Mouse (Mus musculus) layer of hippocampus, adult 11-12 months (tissue): Measurements from ENCODE around the gene Rassf2.

Experiments
- DNase-seq: peaks from one replicate; pipeline ENCODE4 v3.0.0; 2022; ENCODE audit warnings: low spot score

Gene Rassf2

DNA sequence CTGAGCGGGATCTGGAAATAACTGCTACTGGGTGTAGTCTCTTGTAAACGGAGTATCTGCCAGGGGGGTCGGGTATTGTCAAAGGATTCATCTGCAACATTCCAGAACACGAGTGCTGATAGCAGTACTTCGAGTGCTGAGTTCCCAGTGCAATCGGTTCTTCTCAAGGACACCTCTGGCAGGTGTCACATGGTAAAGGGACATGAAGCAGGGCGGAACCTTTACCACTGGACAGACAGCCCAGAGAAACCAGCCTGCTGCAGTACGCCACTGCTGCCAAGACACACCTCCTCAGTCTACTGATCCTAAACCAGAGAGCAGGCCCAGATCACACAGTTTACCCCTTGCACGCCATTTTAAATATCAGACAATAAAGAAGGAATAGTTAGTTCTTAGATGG is 75.2 kb downstream of the Rassf2 start:
- no peak for DNase-seq

DNA sequence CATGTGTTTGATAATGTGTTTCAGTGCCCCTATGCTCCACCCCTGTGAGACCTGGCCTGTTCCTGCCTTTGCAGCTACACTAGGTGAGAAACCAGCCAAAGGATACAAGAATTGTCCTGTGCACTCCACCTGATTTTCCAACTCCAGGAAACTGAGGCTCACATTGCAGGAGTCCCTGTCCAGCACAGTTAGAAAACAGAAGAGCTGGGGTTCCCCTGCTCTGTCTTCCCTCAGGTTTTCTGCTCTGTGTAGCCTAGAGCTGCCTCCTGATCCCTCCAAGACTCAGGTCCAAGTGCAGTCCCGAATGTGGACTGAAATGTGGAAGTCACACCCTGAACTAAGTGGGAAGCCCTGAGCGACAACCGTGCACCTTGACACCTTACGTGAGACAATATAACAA is 76.3 kb downstream of the Rassf2 start:
- no peak for DNase-seq

DNA sequence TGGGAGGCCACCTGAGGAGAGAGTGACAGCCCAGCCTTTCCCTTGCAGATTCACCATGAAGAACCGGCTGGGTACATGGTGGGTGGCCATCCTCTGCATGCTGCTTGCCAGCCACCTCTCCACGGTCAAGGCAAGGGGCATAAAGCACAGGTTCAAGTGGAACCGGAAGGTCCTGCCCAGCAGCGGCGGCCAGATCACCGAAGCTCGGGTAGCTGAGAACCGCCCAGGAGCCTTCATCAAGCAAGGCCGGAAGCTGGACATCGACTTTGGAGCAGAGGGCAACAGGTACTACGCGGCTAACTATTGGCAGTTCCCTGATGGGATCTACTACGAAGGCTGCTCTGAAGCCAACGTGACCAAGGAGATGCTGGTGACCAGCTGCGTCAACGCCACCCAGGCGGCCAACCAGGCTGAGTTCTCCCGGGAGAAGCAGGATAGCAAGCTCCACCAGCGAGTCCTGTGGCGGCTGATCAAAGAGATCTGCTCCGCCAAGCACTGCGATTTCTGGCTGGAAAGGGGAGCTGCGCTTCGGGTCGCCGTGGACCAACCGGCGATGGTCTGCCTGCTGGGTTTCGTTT is 77.0 kb downstream of the Rassf2 start:
- DNase-seq = no peak

DNA sequence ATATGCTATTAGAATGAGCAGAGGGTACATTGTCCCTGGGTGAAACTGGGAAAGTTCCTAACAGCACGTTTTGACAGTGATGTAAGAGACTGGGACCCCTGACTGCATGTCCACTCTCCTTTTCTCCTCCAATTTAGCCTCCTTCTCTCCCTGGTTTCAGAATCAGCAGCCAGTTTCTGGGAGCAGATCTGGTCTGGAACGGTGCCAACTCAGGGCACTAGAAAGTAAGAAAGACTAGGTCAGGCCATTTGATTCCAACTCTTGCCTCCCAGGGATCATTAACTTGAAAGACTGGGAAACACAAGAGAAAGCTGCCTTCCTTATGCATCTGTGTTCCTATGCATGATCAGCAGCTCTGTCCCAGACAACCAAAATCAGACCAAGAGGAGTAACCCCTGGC is 77.6 kb downstream of the Rassf2 start:
- DNase-seq = peak; percentile 4

DNA sequence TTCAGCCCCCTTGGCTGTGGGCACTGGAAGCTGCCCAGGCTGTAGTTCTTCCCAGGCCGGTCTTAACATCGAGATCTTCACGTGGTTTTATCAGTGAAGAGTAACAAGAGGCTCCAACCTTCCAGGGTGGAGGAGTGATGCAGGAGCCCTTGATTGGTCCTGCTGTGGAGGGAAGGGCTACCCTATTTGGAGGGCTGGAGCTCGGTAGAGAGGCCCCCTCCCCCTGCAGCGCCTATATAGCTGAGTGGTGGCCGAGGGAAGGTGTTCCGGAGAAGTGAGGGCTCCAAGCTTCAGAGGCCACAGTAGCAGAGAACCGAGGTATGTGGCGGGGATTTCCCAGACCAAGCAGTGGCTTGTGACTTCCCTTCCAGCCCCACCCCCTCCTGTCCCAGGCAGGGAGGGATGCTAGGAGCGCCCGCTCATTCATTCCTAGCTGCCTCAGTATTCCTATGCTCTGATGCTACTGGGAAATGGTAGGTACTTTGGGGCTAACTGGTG is 79.4 kb downstream of the Rassf2 start, which contains the start of gene Prnd:
Gene Prnd, plus strand, starts transcription at position 264 of the 498 bp plus-strand sequence.
- DNase-seq = peak; percentile 2

DNA sequence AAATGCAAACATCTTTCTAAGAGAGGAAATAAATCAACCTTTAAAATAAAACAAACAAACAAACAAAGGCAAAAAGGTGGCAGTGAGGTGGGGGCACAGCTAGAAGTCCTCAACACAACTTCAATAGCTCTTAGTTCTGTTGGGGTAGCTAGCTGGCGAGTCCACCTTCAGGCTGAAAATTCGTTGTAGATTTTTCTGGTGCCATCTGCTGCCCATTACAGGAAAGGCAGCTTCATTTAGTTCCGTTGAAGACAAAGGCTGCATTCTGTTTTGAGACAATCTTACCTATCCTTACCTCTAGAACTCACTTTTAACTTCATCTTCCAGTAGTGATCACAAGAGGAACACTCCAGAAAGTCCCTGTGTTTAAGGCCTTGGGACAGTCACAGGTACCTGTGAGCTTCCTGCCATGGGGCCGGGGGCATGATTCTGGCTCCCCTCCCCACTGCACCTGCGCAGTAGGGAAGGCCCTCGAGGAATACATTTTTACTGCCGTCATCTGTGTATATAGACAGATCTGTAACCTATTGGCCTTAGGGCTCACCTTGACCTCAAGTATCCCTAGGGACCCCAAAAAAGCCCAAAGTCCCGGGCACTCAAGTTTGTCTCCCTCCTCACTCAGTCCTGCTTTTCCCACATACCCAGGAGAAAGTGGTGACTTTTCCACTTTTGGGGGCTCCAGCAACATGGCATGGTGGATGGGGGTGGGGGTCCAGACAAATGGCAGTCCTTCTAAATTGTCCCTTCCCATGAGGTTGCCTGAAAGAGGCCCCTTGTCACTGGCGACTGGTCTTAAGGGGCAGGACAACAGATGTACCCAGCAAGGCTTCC is 80.1 kb downstream of the Rassf2 start:
- peak; percentile 73 for DNase-seq

DNA sequence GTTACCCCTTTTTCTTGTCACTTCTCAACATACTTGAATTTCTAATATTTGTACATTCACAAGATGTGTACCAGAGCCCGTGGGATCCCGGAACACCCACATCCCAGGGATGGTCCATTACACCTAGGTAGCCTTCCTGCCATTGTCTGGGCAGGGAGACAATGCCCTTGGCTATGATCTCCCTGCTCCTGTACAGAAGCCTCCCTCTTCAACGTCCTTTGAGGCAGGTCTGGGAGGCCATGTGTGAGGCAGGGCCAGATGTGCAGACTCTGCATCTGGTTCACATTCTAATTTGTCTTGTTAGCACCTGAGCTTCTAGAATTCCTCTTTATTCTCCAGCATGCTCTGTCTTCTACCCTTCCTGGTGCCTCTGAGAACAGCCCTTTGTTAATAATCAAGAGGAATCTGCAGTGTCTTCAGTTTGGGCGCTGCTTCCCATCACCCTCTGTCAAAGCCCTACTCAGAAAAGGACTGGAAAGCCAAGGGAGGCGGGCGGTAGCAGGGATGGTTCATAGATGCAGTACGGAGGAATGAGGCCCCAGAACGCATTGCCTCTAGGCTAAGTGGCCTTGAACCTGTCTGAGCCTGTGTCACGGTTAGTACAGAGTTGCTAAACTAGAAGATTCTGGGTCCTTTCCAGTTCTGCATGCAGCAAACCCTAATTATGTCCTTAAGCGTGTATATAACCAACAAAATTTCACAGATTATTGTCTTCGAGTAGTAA is 81.0 kb downstream of the Rassf2 start:
- peak; percentile 2 for DNase-seq

DNA sequence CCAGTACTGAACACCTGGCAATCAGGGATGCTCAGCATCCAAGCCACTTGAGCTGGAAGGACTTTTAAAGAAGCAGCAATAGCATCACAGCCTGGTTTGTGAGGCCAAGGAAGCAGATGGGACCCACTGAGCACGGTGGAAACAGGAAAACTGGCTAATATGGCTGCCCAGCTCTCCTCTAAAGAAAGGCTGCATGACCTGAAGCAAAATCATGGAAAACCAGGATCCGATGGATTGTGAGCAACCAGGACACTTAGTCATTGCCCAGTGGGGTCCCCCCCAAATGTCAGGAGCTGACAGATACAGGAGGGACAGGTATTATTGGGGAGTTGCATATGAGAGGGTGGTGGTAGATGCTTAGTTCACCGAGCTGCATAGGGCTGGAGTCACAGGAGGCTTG is 81.9 kb downstream of the Rassf2 start:
- DNase-seq = peak; percentile 1

DNA sequence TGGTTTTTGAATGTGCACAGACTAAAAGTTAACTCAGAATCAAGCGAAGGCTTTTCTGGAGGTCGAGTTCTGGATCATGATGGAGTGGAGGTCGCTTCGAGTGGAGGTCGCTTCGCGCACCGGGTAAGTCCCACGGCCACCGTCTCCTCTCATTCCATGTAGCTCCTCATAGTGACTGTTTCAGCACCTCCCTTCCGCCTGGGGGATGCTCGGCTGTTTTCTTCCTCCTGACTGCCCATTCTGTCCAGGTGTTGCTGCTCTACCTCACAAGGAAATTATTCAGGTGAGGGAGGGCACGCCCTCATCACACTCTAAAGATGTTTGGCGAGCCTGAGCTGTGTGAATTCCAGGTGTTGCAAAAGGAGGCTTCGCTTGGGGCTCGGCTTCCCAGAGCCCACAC is 83.7 kb downstream of the Rassf2 start:
- DNase-seq = peak; percentile 1

DNA sequence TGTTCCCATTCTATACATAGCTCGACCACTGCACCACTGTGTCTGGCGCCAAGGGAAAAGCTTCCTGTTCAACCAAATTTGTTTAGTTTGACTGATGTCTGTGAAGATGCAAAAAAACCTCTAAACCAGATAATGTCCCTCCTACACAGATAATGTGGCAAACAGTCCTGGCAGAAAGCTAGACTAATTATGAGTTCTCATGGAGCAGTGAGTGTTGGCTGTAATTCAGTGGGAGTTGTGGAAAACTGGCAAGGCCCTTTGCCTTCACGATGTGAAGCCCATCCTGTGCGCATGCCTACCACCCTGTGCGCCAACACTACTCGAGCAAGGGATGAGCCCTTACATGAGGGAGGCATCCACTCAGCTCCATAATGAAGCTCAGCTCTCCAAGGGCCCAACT is 84.3 kb downstream of the Rassf2 start:
- DNase-seq = peak; percentile 13

DNA sequence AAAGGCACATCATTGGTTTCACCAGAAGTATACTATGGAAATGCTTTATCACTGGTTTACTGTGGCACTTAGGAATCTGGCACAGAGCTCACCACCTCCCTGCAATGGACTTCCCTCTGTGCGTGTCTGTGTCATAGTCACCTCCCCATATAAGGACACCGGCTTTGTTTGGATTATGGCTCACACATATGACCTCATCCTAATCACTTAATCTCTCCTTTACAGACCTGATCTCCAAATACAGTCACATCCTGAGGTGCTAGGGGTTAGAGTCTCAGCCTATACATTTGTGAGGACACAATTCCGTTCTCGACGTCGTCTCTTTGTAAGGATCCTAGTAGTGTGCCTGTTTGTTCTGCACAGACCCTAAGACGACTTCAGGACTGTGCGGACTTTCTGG is 84.8 kb downstream of the Rassf2 start:
- DNase-seq = peak; percentile 2

DNA sequence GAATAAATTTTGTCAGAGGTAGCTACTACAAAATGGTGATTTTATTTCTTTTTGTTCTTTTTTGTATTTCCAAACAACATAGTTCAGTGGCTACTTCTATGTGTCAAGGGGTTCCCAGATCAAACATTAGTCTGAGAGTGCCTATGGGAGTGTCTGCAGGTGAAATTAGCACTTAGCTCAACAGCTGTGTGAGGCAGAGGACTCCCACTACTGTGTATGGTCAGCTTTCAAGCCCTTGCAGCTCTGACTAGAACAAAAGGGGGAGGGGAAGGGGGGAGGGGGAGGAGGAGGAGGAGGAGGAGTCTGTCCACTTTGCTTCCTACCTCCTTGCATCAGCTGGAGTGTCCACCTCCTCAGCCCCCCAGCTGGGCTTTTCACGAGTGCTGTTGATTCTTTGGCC is 85.7 kb downstream of the Rassf2 start:
- no peak for DNase-seq

DNA sequence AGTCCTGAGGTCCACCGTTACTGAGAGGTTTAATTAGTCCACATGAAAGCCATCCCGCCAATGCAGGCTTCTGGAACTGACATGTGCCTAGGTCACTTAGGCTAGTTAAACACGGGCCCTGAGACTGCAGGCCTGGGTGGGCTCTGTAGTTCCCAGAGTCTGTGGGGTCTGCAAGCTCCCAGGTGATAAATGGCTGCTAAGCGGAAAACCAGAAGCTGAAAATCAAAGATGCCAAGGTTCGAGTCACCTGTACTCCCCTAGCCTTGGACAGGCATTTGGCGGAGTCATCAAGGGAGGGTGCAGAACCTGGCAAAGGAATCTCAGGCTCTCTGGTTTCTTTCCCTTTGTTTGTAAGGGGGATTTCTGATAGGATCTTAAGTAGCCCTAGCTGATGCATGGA is 88.6 kb downstream of the Rassf2 start:
- no peak for DNase-seq

DNA sequence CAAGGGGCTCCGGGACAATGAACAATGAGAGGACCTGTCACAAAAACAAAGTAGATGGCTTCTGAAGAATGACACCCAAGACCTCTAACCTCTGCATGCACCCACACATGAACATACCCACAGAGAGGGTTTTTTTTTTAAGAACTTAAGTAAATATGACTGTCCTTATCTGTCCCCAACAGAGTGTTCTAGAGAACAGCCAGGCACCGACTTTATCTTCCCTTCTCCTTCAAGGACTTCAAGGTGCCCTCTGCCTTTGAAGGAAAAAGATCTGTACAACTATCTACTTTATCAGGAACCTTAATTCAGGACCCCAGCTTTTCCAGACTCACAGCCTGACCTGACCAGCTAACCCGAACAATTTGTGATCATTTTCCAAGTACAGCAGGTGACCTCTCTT is 89.6 kb downstream of the Rassf2 start:
- no peak for DNase-seq
